Mouse (Mus musculus) adrenal gland (tissue): Measurements from ENCODE around the gene Rdh19.
"Not testable (repeated sequence)": the region's sequence is repeated elsewhere in the genome, so short reads cannot be mapped to it uniquely, and the experiment has no call there.

ENCODE experiments used
- intact Hi-C: fragments of 180-260 bp; cut with DNase I; formaldehyde crosslinking; loops from one replicate; pipeline ENCODE4 v1.15.1; 2025

Rdh19 gene

DNA sequence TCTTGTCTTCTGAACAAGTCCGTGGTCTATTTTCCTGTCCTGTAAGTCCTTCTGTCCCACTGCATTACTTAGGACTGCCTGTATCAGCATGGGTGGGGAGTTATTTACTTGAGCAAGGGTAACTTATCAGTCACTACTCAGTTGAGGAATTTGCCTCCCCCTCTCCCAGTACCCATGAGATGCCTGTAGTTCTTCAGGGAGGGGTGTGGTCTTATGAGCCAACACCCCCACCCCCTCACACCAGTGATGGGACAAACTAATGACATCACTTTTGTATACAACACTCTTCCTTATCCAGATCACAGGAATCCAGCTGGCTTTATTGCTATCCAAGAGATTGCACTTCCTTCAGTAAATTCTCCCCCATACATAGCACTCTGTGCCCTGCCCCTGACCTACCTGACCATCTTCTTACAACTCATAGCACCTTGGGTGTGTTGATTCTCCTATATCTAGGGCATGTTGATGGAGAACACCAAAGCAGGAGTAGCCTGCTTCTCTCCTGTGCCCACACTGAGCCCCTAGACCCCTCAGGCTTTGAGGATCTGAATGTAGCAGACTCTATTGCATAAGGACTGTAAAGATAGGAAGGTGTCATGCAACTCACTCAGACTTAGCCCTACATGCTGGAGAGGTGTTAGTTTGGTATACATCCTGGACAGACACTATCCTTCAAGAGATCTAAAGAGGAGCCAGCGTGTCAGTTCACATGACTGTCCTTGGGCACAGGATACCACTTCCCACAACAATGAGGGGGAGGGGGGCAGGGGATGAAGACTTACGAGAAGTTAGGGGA lies 28.7 kb downstream of the Rdh19 start:
- intact Hi-C loops, result no loop called here

DNA sequence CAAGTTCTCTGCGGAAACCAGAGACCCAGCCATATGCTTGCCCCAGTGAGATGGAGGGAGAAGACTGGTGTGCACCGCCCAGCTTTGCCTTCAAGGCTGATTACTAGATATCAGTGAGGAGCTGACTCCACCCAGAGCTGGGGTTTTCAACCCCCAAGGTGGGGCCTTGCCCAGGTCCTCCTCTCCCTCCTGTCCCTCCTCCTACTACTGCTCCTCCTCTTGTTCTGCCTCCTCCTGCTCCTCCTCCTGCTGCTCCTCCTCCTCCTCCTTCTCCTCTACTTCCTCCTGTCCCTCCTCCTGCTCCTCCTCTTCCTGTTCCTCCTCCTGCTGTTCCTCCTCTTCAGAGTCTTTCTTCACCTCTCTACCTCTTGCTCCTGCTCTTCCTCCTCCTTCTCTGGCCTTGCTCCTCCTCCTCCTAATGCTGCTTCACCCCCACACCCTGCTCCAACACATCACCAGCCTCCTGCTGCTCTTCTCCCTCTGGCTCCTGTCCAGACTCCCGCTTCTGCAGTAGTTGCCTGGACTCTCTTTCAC lies 29.5 kb downstream of the Rdh19 start:
- intact Hi-C loops, result no loop called here

- intact Hi-C loops, result no loop called here
Observed at GRCm38 (mm10) chr10:127881041-127881440, 31.3 kb downstream of the Rdh19 start.

GRCm38 (mm10) chr10:127886551-127886950 lies 36.8 kb downstream of the Rdh19 start:
- intact Hi-C loops, result no loop called here

- intact Hi-C loops, result no loop called here
Observed at GRCm38 (mm10) chr10:127886971-127887370, 37.2 kb downstream of the Rdh19 start.

DNA sequence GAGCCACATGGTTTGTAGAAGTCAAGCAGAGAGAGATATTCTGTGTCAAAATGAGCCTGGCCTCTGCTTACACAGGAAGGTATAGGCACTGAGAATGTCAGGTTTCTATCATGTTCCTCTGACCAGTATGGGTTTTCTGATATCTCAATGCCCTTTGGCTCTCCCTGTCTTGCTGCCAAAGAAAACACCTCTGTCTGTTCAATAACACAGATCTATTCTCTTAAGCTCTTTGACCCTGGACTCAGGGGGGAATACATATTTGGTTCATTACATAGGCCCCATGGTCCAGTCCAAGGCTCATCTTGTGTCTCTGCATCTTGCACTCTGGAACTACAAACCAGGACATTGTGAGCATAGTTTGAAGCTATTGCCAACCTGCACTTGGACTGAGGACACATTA lies 38.9 kb downstream of the Rdh19 start, which contains the start of gene Rdh7:
Rdh7 (minus strand) TSS at position 213 of the 400 bp plus-strand sequence.
- intact Hi-C loops, result no loop called here

DNA sequence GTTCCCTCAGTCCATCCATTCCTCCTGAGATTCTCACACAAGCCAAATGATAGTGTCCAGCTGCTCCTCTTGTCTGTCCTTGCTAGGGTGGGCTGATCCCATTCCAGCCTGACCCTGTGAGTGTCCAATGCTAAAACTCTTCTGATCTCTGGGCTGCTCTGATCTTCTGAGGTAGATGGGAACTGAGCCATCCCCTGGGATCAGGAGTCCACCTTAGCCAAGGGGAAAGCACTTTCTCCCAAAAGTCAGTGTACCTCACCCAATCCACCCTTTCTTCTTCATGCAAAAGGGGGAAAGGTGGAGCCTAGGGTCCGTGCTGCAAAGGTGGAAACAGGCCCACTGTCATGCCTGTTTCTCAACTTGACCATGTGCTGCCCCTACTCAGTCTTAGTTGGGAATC lies 41.8 kb downstream of the Rdh19 start:
- intact Hi-C loops, result no loop called here

- intact Hi-C loops, result not testable (repeated sequence)
Observed at GRCm38 (mm10) chr10:127893163-127894022, 43.7 kb downstream of the Rdh19 start.

- intact Hi-C loops, result no loop called here
Observed at GRCm38 (mm10) chr10:127896705-127897104, 47.0 kb downstream of the Rdh19 start.

DNA sequence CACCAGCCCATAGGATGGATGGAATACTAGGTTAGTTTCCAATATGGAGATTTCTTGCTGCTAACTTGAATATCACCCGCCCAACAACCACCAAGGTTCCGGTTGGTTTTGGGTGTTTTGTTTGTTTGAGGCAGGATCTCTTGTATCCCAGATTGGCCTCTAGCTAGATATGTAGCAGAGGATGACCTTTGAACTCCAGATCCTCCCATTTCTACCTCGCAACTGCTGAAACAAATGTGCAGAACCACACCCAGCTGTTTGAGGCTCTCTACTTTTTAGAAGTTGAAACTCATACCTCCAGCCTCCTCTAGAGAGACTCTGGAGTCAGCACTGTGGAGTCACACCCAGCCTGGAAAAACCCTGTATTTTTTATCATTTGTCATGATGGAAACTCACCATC lies 47.8 kb downstream of the Rdh19 start:
- intact Hi-C loops, result no loop called here

DNA sequence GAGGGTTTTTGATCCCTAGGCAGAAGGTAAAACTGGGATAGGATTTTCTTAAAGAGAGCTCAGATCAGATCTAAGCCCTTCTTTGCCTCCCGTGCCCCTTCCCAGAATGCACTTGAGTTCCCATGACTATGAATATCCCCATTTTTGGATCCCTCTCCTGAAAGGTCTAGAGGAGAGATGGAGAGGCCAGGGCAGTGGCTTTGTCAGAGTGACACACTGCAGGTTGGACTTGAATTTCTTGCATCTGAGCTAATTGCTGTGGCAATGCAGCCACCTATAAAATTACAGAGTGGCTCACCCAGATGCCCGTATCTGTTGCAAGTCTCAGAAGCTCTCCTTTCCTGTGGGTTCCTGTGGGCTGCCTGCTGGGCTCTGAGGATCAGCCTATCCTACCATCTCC lies 48.5 kb downstream of the Rdh19 start, which contains the start of gene Sdr9c7:
Sdr9c7 (plus strand) TSS at position 301 of the 400 bp plus-strand sequence.
- intact Hi-C loops, result no loop called here

- intact Hi-C loops, result no loop called here
Observed at GRCm38 (mm10) chr10:127899783-127900182, 50.1 kb downstream of the Rdh19 start.

GRCm38 (mm10) chr10:127901751-127902150 lies 52.0 kb downstream of the Rdh19 start:
- intact Hi-C loops, result no loop called here

DNA sequence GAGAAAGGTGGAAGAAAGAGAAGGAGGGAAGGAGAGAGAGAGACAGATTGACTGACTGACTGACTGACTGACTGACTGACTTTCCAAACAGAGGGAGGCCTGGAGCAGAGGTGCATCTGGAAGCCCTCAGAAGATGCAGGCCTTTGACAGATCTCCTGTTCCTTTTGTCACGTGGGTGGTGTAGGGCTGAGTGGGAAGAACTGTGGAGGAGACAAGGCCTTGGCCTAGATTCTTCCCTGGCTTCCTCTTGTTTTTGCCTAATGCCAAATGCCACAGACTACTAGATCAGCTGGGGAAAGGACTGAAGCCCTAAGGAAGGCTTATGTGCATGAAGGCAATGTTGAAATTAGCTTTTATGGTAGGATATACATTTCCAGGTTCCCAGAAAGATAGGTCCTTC lies 53.4 kb downstream of the Rdh19 start:
- intact Hi-C loops, result no loop called here

- intact Hi-C loops, result no loop called here
Observed at GRCm38 (mm10) chr10:127904718-127905446, 55.2 kb downstream of the Rdh19 start.

- intact Hi-C loops, result no loop called here
Observed at GRCm38 (mm10) chr10:127906138-127906537, 56.4 kb downstream of the Rdh19 start.

GRCm38 (mm10) chr10:127907386-127907951 lies 57.7 kb downstream of the Rdh19 start:
- intact Hi-C loops, result no loop called here
